Mouse (Mus musculus) neural tube, embryonic 11.5 days (tissue): Measurements from ENCODE around the gene Gnpda2. TPM values are rescaled to one million over a fixed set of nuclear protein-coding genes. Genes with fewer than 3 reads are reported as not detected.

ENCODE experiments used
- ATAC-seq: fragments of 200-750 bp; cut with Nextera tagmentation; 2 replicates; pipeline ENCODE4 v1.8.0; 2017; ENCODE audit warnings: moderate number of reproducible peaks, mild to moderate bottlenecking, moderate TSS enrichment, moderate library complexity; ENCODE audit not compliant: insufficient read depth, low FRiP score, low TSS enrichment
- DNase-seq: peaks from one replicate; pipeline ENCODE4 v3.0.0-alpha.2; 2015; ENCODE audit warnings: low spot score
- H3K27ac ChIP-seq: fragments of 300-500 bp; sonication (generic); 2 replicates; pipeline ENCODE4 v1.5.1; 2014; ENCODE audit warnings: low read depth, mild to moderate bottlenecking, low read length
- H3K27me3 ChIP-seq: fragments of 300-500 bp; sonication (generic); 2 replicates; pipeline ENCODE4 v1.6.1; 2014; ENCODE audit warnings: mild to moderate bottlenecking, low read length, mixed read lengths; ENCODE audit not compliant: control insufficient read depth, insufficient read depth
- H3K36me3 ChIP-seq: fragments of 300-500 bp; sonication (generic); 2 replicates; pipeline ENCODE4 v1.6.1; 2014; ENCODE audit warnings: mild to moderate bottlenecking, low read length, moderate library complexity, mixed read lengths; ENCODE audit not compliant: control insufficient read depth, insufficient read depth
- H3K4me1 ChIP-seq: fragments of 300-500 bp; sonication (generic); 2 replicates; pipeline ENCODE4 v1.6.1; 2014; ENCODE audit warnings: low read length, mixed read lengths; ENCODE audit not compliant: control insufficient read depth, insufficient read depth
- H3K4me2 ChIP-seq: fragments of 300-500 bp; sonication (generic); 2 replicates; pipeline ENCODE4 v1.6.1; 2014; ENCODE audit warnings: low read depth, mild to moderate bottlenecking, moderate library complexity
- H3K4me3 ChIP-seq: fragments of 300-500 bp; sonication (generic); 2 replicates; pipeline ENCODE4 v1.5.1; 2014; ENCODE audit warnings: low read depth, low read length
- H3K9ac ChIP-seq: fragments of 300-500 bp; sonication (generic); 2 replicates; pipeline ENCODE4 v1.6.1; 2014; ENCODE audit warnings: mild to moderate bottlenecking, low read length
- H3K9me3 ChIP-seq: fragments of 300-500 bp; sonication (generic); 2 replicates; pipeline ENCODE4 v1.6.1; 2016; ENCODE audit warnings: low read length; ENCODE audit not compliant: control insufficient read depth
- WGBS: fragments of 180-500 bp; shearing (Covaris S2); extraction: QIAGEN DNeasy Blood & Tissue Kit; methylation state at CpG from one replicate; pipeline ENCODE4 v1.1.7; 2014; 5-methylcytosine and 5-hydroxymethylcytosine counted together
- polyA plus RNA-seq: library from polyadenylated mRNA; unstranded; fragments of >200 nt; fragmentation: Nextera tagmentation; extraction: Ambion mirVana; gene quantifications from 2 replicates; pipeline ENCODE4 v1.2.1, GENCODE M21; 2014

The Gnpda2 gene
- polyA plus RNA-seq, 1 experiment from 2014 or later, result 27.6 TPM

DNA sequence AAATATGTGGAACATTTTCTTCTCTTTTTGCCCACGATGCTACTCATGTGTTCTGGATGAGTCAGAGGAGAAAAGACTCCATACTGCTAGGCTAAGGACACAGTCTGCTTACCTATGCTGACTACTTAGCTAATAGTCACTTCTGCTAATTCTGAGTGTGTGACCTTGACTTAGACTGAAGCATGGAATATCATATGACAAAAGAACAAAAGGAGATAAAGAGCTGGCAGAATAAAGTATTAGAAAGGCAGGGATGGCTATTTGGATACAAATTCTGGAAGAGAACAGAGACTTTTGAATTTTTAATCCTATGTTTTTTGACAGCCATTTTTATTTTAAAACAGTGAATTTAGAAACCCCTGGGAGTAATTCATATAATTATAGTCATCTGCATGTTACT lies 50.5 kb downstream of the Gnpda2 start:
- DNase-seq (no peak), ATAC-seq (no peak)
- H3K27me3 ChIP-seq, result no peaks in the 10 kb centered on the region
- H3K4me3 ChIP-seq, result no peak overlapping the region
- H3K36me3 ChIP-seq, result no peaks in the 10 kb centered on the region
- H3K4me2 ChIP-seq, result no peak overlapping the region
- H3K9me3 ChIP-seq, result no peaks in the 10 kb centered on the region
- no peak overlapping the region for H3K27ac ChIP-seq
- WGBS, result 77% methylated on average over 1 of the region's 1 CpGs
- H3K9ac ChIP-seq, result no peak overlapping the region
- no peaks in the 10 kb centered on the region for H3K4me1 ChIP-seq

DNA sequence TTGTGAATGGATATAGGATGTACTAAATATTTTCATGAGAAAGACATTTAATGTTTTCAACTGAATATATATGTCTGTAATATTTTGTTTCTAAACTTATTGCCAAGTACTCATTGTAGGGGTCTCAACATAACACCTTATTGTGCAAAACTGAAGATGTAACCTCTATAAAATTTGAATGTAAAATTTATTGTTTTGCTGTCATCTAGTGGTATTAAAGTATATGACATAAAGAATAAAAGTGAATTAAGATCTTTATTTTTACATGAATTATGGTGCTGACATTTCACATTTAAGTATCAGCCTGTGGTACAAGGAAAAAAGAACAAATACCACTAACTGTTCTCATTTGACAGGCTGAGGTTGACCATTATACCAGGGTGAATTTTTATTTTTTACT lies 68.2 kb downstream of the Gnpda2 start:
- no peak overlapping the region for H3K4me3 ChIP-seq
- no peaks in the 10 kb centered on the region for H3K36me3 ChIP-seq
- H3K9me3 ChIP-seq, result no peaks in the 10 kb centered on the region
- ATAC-seq, result no peak
- no peak overlapping the region for H3K9ac ChIP-seq
- no peak overlapping the region for H3K4me2 ChIP-seq
- DNase-seq, result no peak
- H3K27ac ChIP-seq, result no peak overlapping the region
- no peaks in the 10 kb centered on the region for H3K4me1 ChIP-seq
- H3K27me3 ChIP-seq, result no peaks in the 10 kb centered on the region

Other genes starting within 250 kb of the Gnpda2 start
- gene Yipf7, start 49.7 kb downstream of the Gnpda2 start, polyA plus RNA-seq, result not detected in 2 replicates
- 39.7 and 41.2 TPM in 2 replicates for gene Guf1, start 35.4 kb downstream of the Gnpda2 start, polyA plus RNA-seq